Mouse (Mus musculus) brain, embryonic 14.5 days (tissue): ENCODE data around the gene Thsd7b.

Experiments used
- CTCF ChIP-seq: fragments of 200-500 bp; IDR thresholded peaks from 2 replicates; pipeline ENCODE4 v1.5.1; 2012; ENCODE audit warnings: inconsistent platforms, mild to moderate bottlenecking, moderate library complexity, borderline replicate concordance; ENCODE audit not compliant: insufficient read depth, insufficient read length; ENCODE audit errors: extremely low read depth
- POLR2A ChIP-seq: fragments of 200-500 bp; IDR thresholded peaks from 2 replicates; pipeline ENCODE4 v1.6.1; 2012; ENCODE audit warnings: mild to moderate bottlenecking, inconsistent platforms, borderline replicate concordance; ENCODE audit not compliant: poor library complexity, insufficient read depth, insufficient read length, severe bottlenecking; ENCODE audit errors: extremely low read depth

- TF ChIP-seq CTCF (no peak), POLR2A (no peak)
Observed at GRCm38 (mm10) chr1:129558054-129558453, 285.0 kb downstream of the Thsd7b start.
